Mouse (Mus musculus): ENCODE results near the gene Bicc1. TPM values are rescaled to one million over a fixed set of nuclear protein-coding genes. Genes with fewer than 3 reads are reported as not detected.
"Not testable (repeated sequence)": the region's sequence is repeated elsewhere in the genome, so short reads cannot be mapped to it uniquely, and the experiment has no call there.

Gene Bicc1
- total and polyA plus RNA-seq, 2 experiments from 2014 or later, result 4.9 to 6.5 TPM

DNA sequence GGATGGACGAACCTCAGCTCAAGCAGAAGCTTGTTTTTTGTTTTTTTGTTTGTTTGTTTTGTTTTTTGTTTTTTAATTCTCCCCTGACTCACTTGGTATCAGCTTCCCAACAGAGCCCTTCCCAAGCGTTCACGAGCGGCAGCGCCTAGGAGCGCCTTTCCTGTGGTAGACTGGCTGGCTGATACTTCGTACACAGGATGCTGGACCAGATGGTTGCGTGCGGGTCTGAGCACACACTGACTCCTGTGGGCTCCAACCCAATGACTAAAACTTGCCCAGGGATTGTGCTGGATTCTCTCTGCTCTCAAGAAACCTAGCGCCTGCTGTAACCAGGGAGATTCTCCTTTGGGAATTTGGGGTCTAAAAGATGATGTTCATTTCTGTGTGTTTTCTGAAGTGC, 211.2 kb downstream of the Bicc1 start:
- Histone ChIP-seq H3K4me2 (ENCODE audit: low read depth, low read length, poor library complexity, severe bottlenecking) (no peak overlapping the region), H3K9ac (replicated peaks; ENCODE audit: low read length, poor library complexity, severe bottlenecking) (no peak overlapping the region), H3K4me3 (ENCODE audit: low read depth, low read length) (no peak overlapping the region), H3K27ac (ENCODE audit: low read depth, low read length) (no peak overlapping the region), H3K4me1 (ENCODE audit: insufficient read depth, low read length) (peaks cover 10% of the 10 kb centered on the region), H3K9me3 (ENCODE audit: low read length) (no peaks in the 10 kb centered on the region), H3K36me3 (ENCODE audit: insufficient read depth, low read length) (no peaks in the 10 kb centered on the region), H3K27me3 (ENCODE audit: insufficient read depth, low read length) (no peaks in the 10 kb centered on the region)
- DNase-seq (ENCODE audit: low spot score) (no peak), ATAC-seq (ENCODE audit: low FRiP score) (no peak)
- WGBS, result 89% methylated on average over 10 of the region's 10 CpGs
- TF ChIP-seq CTCF (IDR thresholded peaks at IDR 0.05), result no peak

DNA sequence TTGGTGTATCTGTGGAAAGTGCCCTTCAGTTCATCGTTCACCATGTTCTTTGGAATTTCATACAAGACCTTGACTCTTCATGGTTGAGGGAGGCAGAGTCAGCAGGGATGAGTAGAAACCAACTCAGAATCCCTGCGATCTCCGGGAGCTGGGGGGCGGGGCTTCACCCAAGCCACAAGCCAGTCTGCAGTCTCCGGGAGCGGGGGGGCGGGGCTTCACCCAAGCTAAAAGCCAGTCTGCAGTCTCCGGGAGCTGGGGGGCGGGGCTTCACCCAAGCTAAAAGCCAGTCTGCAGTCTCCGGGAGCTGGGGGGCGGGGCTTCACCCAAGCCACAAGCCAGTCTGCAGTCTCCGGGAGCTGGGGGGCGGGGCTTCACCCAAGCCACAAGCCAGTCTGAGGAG, 213.4 kb downstream of the Bicc1 start:
- ATAC-seq (ENCODE audit: low FRiP score); H3K9me3 ChIP-seq (ENCODE audit: low read length); H3K27ac ChIP-seq (ENCODE audit: low read depth, low read length); H3K4me2 ChIP-seq (ENCODE audit: low read depth, low read length, poor library complexity, severe bottlenecking); H3K4me1 ChIP-seq (ENCODE audit: insufficient read depth, low read length); H3K9ac ChIP-seq (replicated peaks; ENCODE audit: low read length, poor library complexity, severe bottlenecking); H3K27me3 ChIP-seq (ENCODE audit: insufficient read depth, low read length); H3K4me3 ChIP-seq (ENCODE audit: low read depth, low read length); H3K36me3 ChIP-seq (ENCODE audit: insufficient read depth, low read length); DNase-seq (ENCODE audit: low spot score): not testable (repeated sequence)
- WGBS, result 92% methylated on average over 13 of the region's 13 CpGs

DNA sequence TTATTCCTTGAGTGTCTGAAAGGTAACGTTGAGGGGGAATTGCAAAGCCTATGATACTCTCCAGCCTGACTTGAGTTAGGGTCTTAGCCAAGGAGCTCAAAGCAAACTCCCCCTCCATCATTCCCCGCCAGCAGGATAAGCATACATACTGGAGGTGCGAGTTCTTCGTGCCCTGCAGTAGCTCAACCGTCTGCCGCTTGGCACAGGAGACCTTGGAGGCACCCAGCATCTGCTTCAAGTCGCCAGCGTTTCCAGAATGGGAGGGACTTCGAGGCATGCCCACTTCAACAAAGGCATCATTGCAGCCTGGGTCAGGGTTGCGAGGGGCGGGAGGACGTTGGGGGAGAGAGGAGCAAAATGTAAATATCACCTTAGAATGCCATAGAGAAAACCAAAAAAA, 214.4 kb downstream of the Bicc1 start:
- Histone ChIP-seq H3K27ac (ENCODE audit: low read depth, low read length) (no peak overlapping the region), H3K36me3 (ENCODE audit: insufficient read depth, low read length) (no peaks in the 10 kb centered on the region), H3K4me2 (ENCODE audit: low read depth, low read length, poor library complexity, severe bottlenecking) (no peak overlapping the region), H3K9ac (replicated peaks; ENCODE audit: low read length, poor library complexity, severe bottlenecking) (no peak overlapping the region), H3K4me3 (ENCODE audit: low read depth, low read length) (no peak overlapping the region), H3K9me3 (ENCODE audit: low read length) (no peaks in the 10 kb centered on the region), H3K4me1 (ENCODE audit: insufficient read depth, low read length) (peaks cover 3% of the 10 kb centered on the region), H3K27me3 (ENCODE audit: insufficient read depth, low read length) (no peaks in the 10 kb centered on the region)
- ATAC-seq (ENCODE audit: low FRiP score) (no peak), DNase-seq (ENCODE audit: low spot score) (no peak)
- WGBS, result 91% methylated on average over 12 of the region's 12 CpGs
- no peak for TF ChIP-seq CTCF (IDR thresholded peaks at IDR 0.05)

DNA sequence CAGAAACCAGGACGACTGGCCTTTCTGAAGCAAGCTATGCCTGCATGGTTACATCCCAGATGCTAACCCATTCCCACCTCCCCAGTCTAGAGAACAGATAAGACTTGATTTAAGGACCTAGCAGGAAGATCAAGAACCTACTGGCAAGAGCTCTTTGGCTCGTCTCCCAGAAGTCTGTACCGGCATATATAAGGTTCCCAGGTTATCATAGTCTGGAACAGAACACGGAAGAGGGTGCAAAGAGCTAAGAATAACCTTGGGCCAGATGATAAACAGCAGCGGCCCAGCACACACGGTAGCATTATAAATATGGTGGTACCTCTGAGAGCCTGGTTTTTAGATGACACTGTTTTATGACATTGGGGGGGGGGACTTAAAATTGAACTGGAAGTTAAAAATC, 217.9 kb downstream of the Bicc1 start:
- TF ChIP-seq CTCF (IDR thresholded peaks at IDR 0.05), result no peak
- H3K27ac ChIP-seq (ENCODE audit: low read depth, low read length), result no peak overlapping the region
- no peaks in the 10 kb centered on the region for H3K36me3 ChIP-seq (ENCODE audit: insufficient read depth, low read length)
- no peaks in the 10 kb centered on the region for H3K27me3 ChIP-seq (ENCODE audit: insufficient read depth, low read length)
- H3K9me3 ChIP-seq (ENCODE audit: low read length), result no peaks in the 10 kb centered on the region
- no peak overlapping the region for H3K9ac ChIP-seq (replicated peaks; ENCODE audit: low read length, poor library complexity, severe bottlenecking)
- WGBS, result 91% methylated on average over 6 of the region's 6 CpGs
- H3K4me2 ChIP-seq (ENCODE audit: low read depth, low read length, poor library complexity, severe bottlenecking), result no peak overlapping the region
- no peaks in the 10 kb centered on the region for H3K4me1 ChIP-seq (ENCODE audit: insufficient read depth, low read length)
- DNase-seq (ENCODE audit: low spot score), result no peak
- ATAC-seq (ENCODE audit: low FRiP score), result no peak
- no peak overlapping the region for H3K4me3 ChIP-seq (ENCODE audit: low read depth, low read length)

DNA sequence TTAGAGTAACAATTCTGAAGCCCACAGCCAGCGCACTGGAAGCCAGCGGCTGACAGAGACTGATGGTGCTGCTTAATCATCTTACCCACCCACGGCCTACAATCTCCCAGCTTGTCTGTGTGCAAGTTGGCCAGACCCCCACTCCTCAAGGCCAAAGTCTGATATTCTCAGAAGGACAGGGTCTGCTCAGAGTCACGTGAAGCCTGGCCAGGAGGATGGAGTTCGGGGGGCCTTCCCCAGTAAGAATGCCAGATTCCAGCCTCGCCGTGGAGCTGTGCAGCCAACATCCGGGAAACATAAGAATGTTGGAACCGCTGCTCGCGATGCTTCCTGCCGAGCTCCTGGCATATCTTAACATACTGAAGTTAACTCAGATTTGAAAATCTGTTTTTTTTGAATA, 219.7 kb downstream of the Bicc1 start:
- ATAC-seq (ENCODE audit: low FRiP score), result no peak
- TF ChIP-seq CTCF (IDR thresholded peaks at IDR 0.05), result no peak
- H3K4me2 ChIP-seq (ENCODE audit: low read depth, low read length, poor library complexity, severe bottlenecking), result no peak overlapping the region
- H3K4me3 ChIP-seq (ENCODE audit: low read depth, low read length), result no peak overlapping the region
- no peak overlapping the region for H3K9ac ChIP-seq (replicated peaks; ENCODE audit: low read length, poor library complexity, severe bottlenecking)
- no peaks in the 10 kb centered on the region for H3K27me3 ChIP-seq (ENCODE audit: insufficient read depth, low read length)
- peaks cover 6% of the 10 kb centered on the region; the same call in 1 of the 2 replicates for H3K36me3 ChIP-seq (ENCODE audit: insufficient read depth, low read length)
- H3K9me3 ChIP-seq (ENCODE audit: low read length), result no peaks in the 10 kb centered on the region
- no peak overlapping the region for H3K27ac ChIP-seq (ENCODE audit: low read depth, low read length)
- no peaks in the 10 kb centered on the region for H3K4me1 ChIP-seq (ENCODE audit: insufficient read depth, low read length)
- peak; percentile 40 for DNase-seq (ENCODE audit: low spot score)
- 64% methylated on average over 12 of the region's 12 CpGs for WGBS

DNA sequence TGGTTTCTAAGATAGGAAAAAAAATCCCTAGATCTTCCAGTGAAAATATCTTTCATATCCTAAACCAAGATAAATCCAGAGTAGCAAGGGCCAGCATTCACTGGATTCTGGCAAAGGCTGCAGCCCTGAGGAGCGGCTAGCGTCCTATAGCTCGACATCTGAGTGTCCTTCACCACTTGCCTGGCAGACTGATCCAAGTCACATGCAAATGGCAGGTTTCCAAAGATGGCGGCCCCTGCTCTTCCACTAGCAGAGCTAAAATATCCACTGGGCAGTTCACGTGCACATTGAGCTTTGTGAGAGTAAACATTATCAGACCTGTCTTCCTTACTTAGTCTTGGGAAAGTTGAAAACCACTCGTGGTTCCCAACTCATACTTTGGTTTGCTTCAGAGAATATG, 222.1 kb downstream of the Bicc1 start:
- Histone ChIP-seq H3K9me3 (ENCODE audit: low read length) (no peaks in the 10 kb centered on the region), H3K27ac (ENCODE audit: low read depth, low read length) (no peak overlapping the region), H3K27me3 (ENCODE audit: insufficient read depth, low read length) (no peaks in the 10 kb centered on the region), H3K9ac (replicated peaks; ENCODE audit: low read length, poor library complexity, severe bottlenecking) (no peak overlapping the region), H3K4me1 (ENCODE audit: insufficient read depth, low read length) (no peaks in the 10 kb centered on the region), H3K4me2 (ENCODE audit: low read depth, low read length, poor library complexity, severe bottlenecking) (no peak overlapping the region), H3K36me3 (ENCODE audit: insufficient read depth, low read length) (peaks cover 6% of the 10 kb centered on the region; the same call in 1 of the 2 replicates), H3K4me3 (ENCODE audit: low read depth, low read length) (no peak overlapping the region)
- ATAC-seq (ENCODE audit: low FRiP score) (no peak), DNase-seq (ENCODE audit: low spot score) (no peak)
- WGBS, result 90% methylated on average over 6 of the region's 6 CpGs
- no peak for TF ChIP-seq CTCF (IDR thresholded peaks at IDR 0.05)

All from midbrain, postnatal 0 days (tissue).